Mouse (Mus musculus): ENCODE results near the gene Cadps2. TPM values are rescaled to one million over a fixed set of nuclear protein-coding genes. Genes with fewer than 3 reads are reported as not detected.

The Cadps2 gene
- polyA plus RNA-seq, 1 experiment from 2014 or later = 9.1 TPM

GRCm38 (mm10) chr6:23810087-23810486 is 29.1 kb downstream of the Cadps2 start:
- no peaks in the 10 kb centered on the region for H3K4me1 ChIP-seq (ENCODE audit: control insufficient read depth, insufficient read depth, low read length)
- no peak overlapping the region for H3K27ac ChIP-seq (ENCODE audit: low read depth, low read length)
- H3K4me3 ChIP-seq (ENCODE audit: low read length) = no peak overlapping the region
- no peak overlapping the region for H3K9ac ChIP-seq (ENCODE audit: low read depth, low read length)
- no peaks in the 10 kb centered on the region for H3K9me3 ChIP-seq (ENCODE audit: control insufficient read depth, low read length)
- no peak for ATAC-seq (ENCODE audit: low FRiP score, low TSS enrichment)
- no peak overlapping the region for H3K4me2 ChIP-seq (replicated peaks; ENCODE audit: low read depth, low read length)
- no peaks in the 10 kb centered on the region for H3K36me3 ChIP-seq (ENCODE audit: control insufficient read depth, insufficient read depth, low read length)
- WGBS = 88% methylated on average over 1 of the region's 1 CpGs
- no peaks in the 10 kb centered on the region for H3K27me3 ChIP-seq (ENCODE audit: control insufficient read depth, insufficient read depth, low read length)

- Histone ChIP-seq H3K27ac (ENCODE audit: low read depth, low read length) (no peak overlapping the region), H3K9ac (ENCODE audit: low read depth, low read length) (no peak overlapping the region), H3K4me3 (ENCODE audit: low read length) (no peak overlapping the region), H3K4me2 (replicated peaks; ENCODE audit: low read depth, low read length) (no peak overlapping the region), H3K36me3 (ENCODE audit: control insufficient read depth, insufficient read depth, low read length) (no peaks in the 10 kb centered on the region), H3K27me3 (ENCODE audit: control insufficient read depth, insufficient read depth, low read length) (no peaks in the 10 kb centered on the region), H3K4me1 (ENCODE audit: control insufficient read depth, insufficient read depth, low read length) (no peaks in the 10 kb centered on the region), H3K9me3 (ENCODE audit: control insufficient read depth, low read length) (no peaks in the 10 kb centered on the region)
- 88% methylated on average over 6 of the region's 6 CpGs for WGBS
- ATAC-seq (ENCODE audit: low FRiP score, low TSS enrichment) = no peak
Observed at GRCm38 (mm10) chr6:23809344-23809743, 29.9 kb downstream of the Cadps2 start.

GRCm38 (mm10) chr6:23805333-23805732 is 33.9 kb downstream of the Cadps2 start:
- Histone ChIP-seq H3K4me2 (replicated peaks; ENCODE audit: low read depth, low read length) (no peak overlapping the region), H3K9me3 (ENCODE audit: control insufficient read depth, low read length) (no peaks in the 10 kb centered on the region), H3K9ac (ENCODE audit: low read depth, low read length) (no peak overlapping the region), H3K27ac (ENCODE audit: low read depth, low read length) (no peak overlapping the region), H3K4me1 (ENCODE audit: control insufficient read depth, insufficient read depth, low read length) (no peaks in the 10 kb centered on the region), H3K36me3 (ENCODE audit: control insufficient read depth, insufficient read depth, low read length) (no peaks in the 10 kb centered on the region), H3K27me3 (ENCODE audit: control insufficient read depth, insufficient read depth, low read length) (no peaks in the 10 kb centered on the region), H3K4me3 (ENCODE audit: low read length) (no peak overlapping the region)
- WGBS = 95% methylated on average over 7 of the region's 7 CpGs
- no peak for ATAC-seq (ENCODE audit: low FRiP score, low TSS enrichment)

GRCm38 (mm10) chr6:23791822-23792221 is 47.4 kb downstream of the Cadps2 start:
- H3K4me1 ChIP-seq (ENCODE audit: control insufficient read depth, insufficient read depth, low read length) = no peaks in the 10 kb centered on the region
- no peak overlapping the region for H3K9ac ChIP-seq (ENCODE audit: low read depth, low read length)
- H3K27ac ChIP-seq (ENCODE audit: low read depth, low read length) = no peak overlapping the region
- ATAC-seq (ENCODE audit: low FRiP score, low TSS enrichment) = no peak
- no peaks in the 10 kb centered on the region for H3K36me3 ChIP-seq (ENCODE audit: control insufficient read depth, insufficient read depth, low read length)
- WGBS = 86% methylated on average over 3 of the region's 3 CpGs
- H3K4me3 ChIP-seq (ENCODE audit: low read length) = no peak overlapping the region
- no peaks in the 10 kb centered on the region for H3K27me3 ChIP-seq (ENCODE audit: control insufficient read depth, insufficient read depth, low read length)
- H3K4me2 ChIP-seq (replicated peaks; ENCODE audit: low read depth, low read length) = no peak overlapping the region
- H3K9me3 ChIP-seq (ENCODE audit: control insufficient read depth, low read length) = no peaks in the 10 kb centered on the region

- 42% methylated on average over 1 of the region's 1 CpGs for WGBS
- H3K4me1 ChIP-seq (ENCODE audit: control insufficient read depth, insufficient read depth, low read length) = no peaks in the 10 kb centered on the region
- no peaks in the 10 kb centered on the region for H3K9me3 ChIP-seq (ENCODE audit: control insufficient read depth, low read length)
- H3K36me3 ChIP-seq (ENCODE audit: control insufficient read depth, insufficient read depth, low read length) = no peaks in the 10 kb centered on the region
- ATAC-seq (ENCODE audit: low FRiP score, low TSS enrichment) = no peak
- H3K27ac ChIP-seq (ENCODE audit: low read depth, low read length) = no peak overlapping the region
- H3K4me2 ChIP-seq (replicated peaks; ENCODE audit: low read depth, low read length) = no peak overlapping the region
- no peaks in the 10 kb centered on the region for H3K27me3 ChIP-seq (ENCODE audit: control insufficient read depth, insufficient read depth, low read length)
- no peak overlapping the region for H3K9ac ChIP-seq (ENCODE audit: low read depth, low read length)
- no peak overlapping the region for H3K4me3 ChIP-seq (ENCODE audit: low read length)
Observed at GRCm38 (mm10) chr6:23777641-23778040, 61.6 kb downstream of the Cadps2 start.

GRCm38 (mm10) chr6:23762204-23762603 is 77.0 kb downstream of the Cadps2 start:
- no peaks in the 10 kb centered on the region for H3K36me3 ChIP-seq (ENCODE audit: control insufficient read depth, insufficient read depth, low read length)
- H3K9ac ChIP-seq (ENCODE audit: low read depth, low read length) = no peak overlapping the region
- 68% methylated on average over 3 of the region's 3 CpGs for WGBS
- no peak for ATAC-seq (ENCODE audit: low FRiP score, low TSS enrichment)
- H3K4me2 ChIP-seq (replicated peaks; ENCODE audit: low read depth, low read length) = no peak overlapping the region
- H3K27me3 ChIP-seq (ENCODE audit: control insufficient read depth, insufficient read depth, low read length) = no peaks in the 10 kb centered on the region
- H3K4me1 ChIP-seq (ENCODE audit: control insufficient read depth, insufficient read depth, low read length) = no peaks in the 10 kb centered on the region
- no peak overlapping the region for H3K4me3 ChIP-seq (ENCODE audit: low read length)
- H3K9me3 ChIP-seq (ENCODE audit: control insufficient read depth, low read length) = no peaks in the 10 kb centered on the region
- no peak overlapping the region for H3K27ac ChIP-seq (ENCODE audit: low read depth, low read length)

GRCm38 (mm10) chr6:23758249-23758648 is 81.0 kb downstream of the Cadps2 start:
- no peaks in the 10 kb centered on the region for H3K27me3 ChIP-seq (ENCODE audit: control insufficient read depth, insufficient read depth, low read length)
- H3K9ac ChIP-seq (ENCODE audit: low read depth, low read length) = no peak overlapping the region
- no peaks in the 10 kb centered on the region for H3K4me1 ChIP-seq (ENCODE audit: control insufficient read depth, insufficient read depth, low read length)
- H3K36me3 ChIP-seq (ENCODE audit: control insufficient read depth, insufficient read depth, low read length) = no peaks in the 10 kb centered on the region
- no peak for ATAC-seq (ENCODE audit: low FRiP score, low TSS enrichment)
- no peak overlapping the region for H3K4me2 ChIP-seq (replicated peaks; ENCODE audit: low read depth, low read length)
- whole genome bisulfite sequencing = 74% methylated on average over 2 of the region's 2 CpGs
- H3K27ac ChIP-seq (ENCODE audit: low read depth, low read length) = no peak overlapping the region
- no peaks in the 10 kb centered on the region for H3K9me3 ChIP-seq (ENCODE audit: control insufficient read depth, low read length)
- no peak overlapping the region for H3K4me3 ChIP-seq (ENCODE audit: low read length)

- H3K4me1 ChIP-seq (ENCODE audit: control insufficient read depth, insufficient read depth, low read length) = no peaks in the 10 kb centered on the region
- H3K36me3 ChIP-seq (ENCODE audit: control insufficient read depth, insufficient read depth, low read length) = no peaks in the 10 kb centered on the region
- no peak overlapping the region for H3K27ac ChIP-seq (ENCODE audit: low read depth, low read length)
- no peak overlapping the region for H3K4me2 ChIP-seq (replicated peaks; ENCODE audit: low read depth, low read length)
- H3K4me3 ChIP-seq (ENCODE audit: low read length) = no peak overlapping the region
- no peaks in the 10 kb centered on the region for H3K27me3 ChIP-seq (ENCODE audit: control insufficient read depth, insufficient read depth, low read length)
- H3K9me3 ChIP-seq (ENCODE audit: control insufficient read depth, low read length) = no peaks in the 10 kb centered on the region
- 83% methylated on average over 5 of the region's 5 CpGs for WGBS
- ATAC-seq (ENCODE audit: low FRiP score, low TSS enrichment) = no peak
- H3K9ac ChIP-seq (ENCODE audit: low read depth, low read length) = no peak overlapping the region
Observed at GRCm38 (mm10) chr6:23748823-23749222, 90.4 kb downstream of the Cadps2 start.

- no peak overlapping the region for H3K27ac ChIP-seq (ENCODE audit: low read depth, low read length)
- 79% methylated on average over 5 of the region's 5 CpGs for WGBS
- no peak overlapping the region for H3K4me3 ChIP-seq (ENCODE audit: low read length)
- H3K4me2 ChIP-seq (replicated peaks; ENCODE audit: low read depth, low read length) = no peak overlapping the region
- H3K9ac ChIP-seq (ENCODE audit: low read depth, low read length) = no peak overlapping the region
- H3K4me1 ChIP-seq (ENCODE audit: control insufficient read depth, insufficient read depth, low read length) = no peaks in the 10 kb centered on the region
- ATAC-seq (ENCODE audit: low FRiP score, low TSS enrichment) = no peak
- H3K9me3 ChIP-seq (ENCODE audit: control insufficient read depth, low read length) = peaks cover 3% of the 10 kb centered on the region; the same call in 1 of the 2 replicates
- H3K36me3 ChIP-seq (ENCODE audit: control insufficient read depth, insufficient read depth, low read length) = no peaks in the 10 kb centered on the region
- no peaks in the 10 kb centered on the region for H3K27me3 ChIP-seq (ENCODE audit: control insufficient read depth, insufficient read depth, low read length)
Observed at GRCm38 (mm10) chr6:23740010-23740409, 99.2 kb downstream of the Cadps2 start.

- no peak for ATAC-seq (ENCODE audit: low FRiP score, low TSS enrichment)
- Histone ChIP-seq H3K4me2 (replicated peaks; ENCODE audit: low read depth, low read length) (no peak overlapping the region), H3K9ac (ENCODE audit: low read depth, low read length) (no peak overlapping the region), H3K27ac (ENCODE audit: low read depth, low read length) (no peak overlapping the region), H3K4me1 (ENCODE audit: control insufficient read depth, insufficient read depth, low read length) (no peaks in the 10 kb centered on the region), H3K4me3 (ENCODE audit: low read length) (no peak overlapping the region), H3K36me3 (ENCODE audit: control insufficient read depth, insufficient read depth, low read length) (no peaks in the 10 kb centered on the region), H3K27me3 (ENCODE audit: control insufficient read depth, insufficient read depth, low read length) (no peaks in the 10 kb centered on the region), H3K9me3 (ENCODE audit: control insufficient read depth, low read length) (no peaks in the 10 kb centered on the region)
- WGBS = 53% methylated on average over 3 of the region's 3 CpGs
Observed at GRCm38 (mm10) chr6:23732750-23733149, 106.5 kb downstream of the Cadps2 start.
